Mouse (Mus musculus): ENCODE data around the gene Ctsf. TPM values are rescaled to one million over a fixed set of nuclear protein-coding genes. Genes with fewer than 3 reads are reported as not detected.
"Not testable (repeated sequence)": the region's sequence is repeated elsewhere in the genome, so short reads cannot be mapped to it uniquely, and the experiment has no call there.

Gene Ctsf
- polyA plus RNA-seq, 1 experiment, result 31.9 TPM

DNA sequence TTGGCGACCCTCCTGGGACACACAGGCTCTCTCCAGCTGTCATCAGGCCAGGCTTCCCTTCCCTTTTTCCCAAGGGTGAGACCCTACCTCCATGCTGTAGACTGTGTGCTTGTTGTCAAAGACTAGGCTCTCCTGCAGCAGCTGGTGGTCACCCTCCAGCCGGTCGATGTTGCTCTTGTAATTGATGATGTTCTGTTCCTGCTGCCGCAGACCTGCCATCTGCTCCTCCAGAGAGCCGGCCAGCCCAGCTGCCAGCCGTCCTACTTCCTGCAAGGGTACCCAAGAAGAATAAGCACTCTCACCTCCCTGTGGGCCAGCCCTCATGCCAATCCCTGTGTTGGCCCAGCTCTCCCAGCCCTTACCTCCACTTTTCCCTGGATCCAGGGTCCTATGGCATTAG is 8.1 kb downstream of the Ctsf start:
- no peaks in the 10 kb centered on the region for H3K4me1 ChIP-seq (replicated peaks; ENCODE audit: control insufficient read depth, insufficient read depth, low read length)
- H3K27ac ChIP-seq (ENCODE audit: control insufficient read depth, insufficient read depth, low read length), result no peak overlapping the region
- 78% methylated on average over 6 of the region's 6 CpGs for WGBS
- no peak for TF ChIP-seq CTCF (IDR thresholded peaks at IDR 0.05; ENCODE audit: borderline replicate concordance, control insufficient read depth, extremely low read depth, insufficient read depth, low read length, poor library complexity)
- no peak for TF ChIP-seq POLR2A (IDR thresholded peaks at IDR 0.05; ENCODE audit: control insufficient read depth, extremely low read depth, insufficient read depth, low read length, poor library complexity)
- no peak overlapping the region for H3K4me3 ChIP-seq (ENCODE audit: control insufficient read depth, insufficient read depth, low read length)
- no peaks in the 10 kb centered on the region; the same call in 1 of the 2 replicates for H3K27me3 ChIP-seq (ENCODE audit: control insufficient read depth, insufficient read depth, low read length)
- DNase-seq, result no peak
- H3K36me3 ChIP-seq (ENCODE audit: control insufficient read depth, insufficient read depth, low read length), result no peaks in the 10 kb centered on the region

DNA sequence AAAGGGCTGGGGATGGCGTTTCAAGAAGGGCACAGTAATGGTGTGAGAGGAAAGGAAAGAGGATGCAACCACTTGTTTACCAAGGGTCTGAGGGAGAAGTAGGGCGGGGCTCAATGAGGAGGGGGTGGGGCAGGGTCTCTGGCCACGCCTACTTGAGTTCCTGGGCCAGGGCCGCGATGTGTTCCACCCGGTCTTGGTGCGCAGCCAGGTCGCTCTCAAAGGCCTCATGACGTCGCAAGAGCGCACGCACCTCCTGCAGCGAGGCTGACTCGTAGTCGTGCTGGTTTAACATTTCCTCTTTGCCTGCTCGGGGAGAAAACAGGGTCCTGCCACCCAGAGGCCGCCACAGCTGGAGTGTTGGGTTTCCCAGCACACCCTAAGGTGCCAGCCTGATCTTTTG is 10.2 kb downstream of the Ctsf start:
- Histone ChIP-seq H3K4me3 (ENCODE audit: control insufficient read depth, insufficient read depth, low read length) (no peak overlapping the region), H3K27me3 (ENCODE audit: control insufficient read depth, insufficient read depth, low read length) (no peaks in the 10 kb centered on the region; the same call in 1 of the 2 replicates), H3K27ac (ENCODE audit: control insufficient read depth, insufficient read depth, low read length) (no peak overlapping the region), H3K36me3 (ENCODE audit: control insufficient read depth, insufficient read depth, low read length) (no peaks in the 10 kb centered on the region), H3K4me1 (replicated peaks; ENCODE audit: control insufficient read depth, insufficient read depth, low read length) (no peaks in the 10 kb centered on the region)
- TF ChIP-seq POLR2A (IDR thresholded peaks at IDR 0.05; ENCODE audit: control insufficient read depth, extremely low read depth, insufficient read depth, low read length, poor library complexity) (no peak), CTCF (IDR thresholded peaks at IDR 0.05; ENCODE audit: borderline replicate concordance, control insufficient read depth, extremely low read depth, insufficient read depth, low read length, poor library complexity) (no peak)
- 4% methylated on average over 17 of the region's 17 CpGs for WGBS
- peak; percentile 11 for DNase-seq

DNA sequence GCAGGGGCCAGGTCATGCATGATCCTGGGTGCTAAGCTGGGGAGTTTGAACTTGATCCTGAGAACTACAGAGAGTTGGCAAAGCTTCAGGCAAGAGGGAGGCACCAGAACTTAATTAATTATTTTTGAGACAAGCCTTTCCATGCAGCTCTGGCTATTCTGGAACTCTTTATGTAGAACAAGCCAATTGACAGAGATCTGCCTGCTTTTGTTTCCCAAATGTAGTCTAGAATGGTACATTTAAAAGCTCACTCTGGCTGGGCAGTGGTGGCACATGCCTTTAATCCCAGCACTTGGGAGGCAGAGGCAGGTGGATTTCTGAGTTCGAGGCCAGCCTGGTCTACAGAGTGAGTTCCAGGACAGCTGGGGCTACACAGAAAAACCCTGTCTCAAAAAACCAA is 19.7 kb downstream of the Ctsf start:
- H3K27ac ChIP-seq (ENCODE audit: control insufficient read depth, insufficient read depth, low read length); H3K36me3 ChIP-seq (ENCODE audit: control insufficient read depth, insufficient read depth, low read length); H3K4me3 ChIP-seq (ENCODE audit: control insufficient read depth, insufficient read depth, low read length); DNase-seq; H3K27me3 ChIP-seq (ENCODE audit: control insufficient read depth, insufficient read depth, low read length): not testable (repeated sequence)
- peaks cover 11% of the 10 kb centered on the region for H3K4me1 ChIP-seq (replicated peaks; ENCODE audit: control insufficient read depth, insufficient read depth, low read length)
- WGBS, result 90% methylated on average over 1 of the region's 1 CpGs

DNA sequence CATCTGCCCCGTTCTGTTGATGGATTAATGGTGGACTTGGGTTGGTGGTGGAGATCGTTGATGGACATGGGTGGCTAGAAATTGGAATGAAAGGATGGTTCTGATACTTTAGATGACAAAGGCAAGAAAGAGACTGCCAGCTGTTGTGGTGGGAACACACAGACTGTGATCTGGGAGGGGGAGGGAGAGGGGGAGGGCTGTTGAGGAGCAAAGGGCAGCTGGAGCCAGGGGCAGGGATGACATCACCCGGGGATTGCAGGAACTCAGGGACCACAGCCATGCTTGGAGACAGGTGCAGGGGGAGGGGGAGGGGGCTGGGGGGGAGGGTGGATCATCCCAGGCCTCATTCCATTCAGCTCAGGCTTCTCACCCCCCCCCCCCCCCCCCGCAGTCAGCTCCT is 21.3 kb downstream of the Ctsf start:
- Histone ChIP-seq H3K36me3 (ENCODE audit: control insufficient read depth, insufficient read depth, low read length) (no peaks in the 10 kb centered on the region), H3K4me3 (ENCODE audit: control insufficient read depth, insufficient read depth, low read length) (no peak overlapping the region), H3K27ac (ENCODE audit: control insufficient read depth, insufficient read depth, low read length) (no peak overlapping the region), H3K4me1 (replicated peaks; ENCODE audit: control insufficient read depth, insufficient read depth, low read length) (peaks cover 11% of the 10 kb centered on the region), H3K27me3 (ENCODE audit: control insufficient read depth, insufficient read depth, low read length) (no peaks in the 10 kb centered on the region; the same call in 1 of the 2 replicates)
- TF ChIP-seq CTCF (IDR thresholded peaks at IDR 0.05; ENCODE audit: borderline replicate concordance, control insufficient read depth, extremely low read depth, insufficient read depth, low read length, poor library complexity) (no peak), POLR2A (IDR thresholded peaks at IDR 0.05; ENCODE audit: control insufficient read depth, extremely low read depth, insufficient read depth, low read length, poor library complexity) (no peak)
- 61% methylated on average over 4 of the region's 4 CpGs for WGBS
- DNase-seq, result no peak

DNA sequence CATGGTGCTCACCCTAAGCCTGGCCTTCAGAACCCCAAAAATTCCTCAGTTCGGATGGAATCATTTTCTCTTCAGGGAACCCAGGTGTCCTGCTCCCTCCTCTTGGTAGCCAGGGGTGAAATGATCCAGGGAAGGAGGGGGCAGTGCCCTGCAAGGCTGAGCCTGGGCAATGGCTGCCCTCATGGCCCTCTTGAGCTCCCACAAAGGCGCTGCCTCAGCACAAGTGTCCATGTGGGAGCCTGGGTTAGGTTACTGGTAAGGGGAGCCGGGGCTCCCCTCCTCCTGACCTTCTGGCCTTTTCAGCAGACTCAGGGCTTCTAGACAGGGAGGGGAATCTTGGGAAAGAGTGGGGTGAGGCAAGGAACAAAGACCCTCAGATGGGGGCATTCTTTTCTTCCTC is 21.8 kb downstream of the Ctsf start:
- TF ChIP-seq CTCF (IDR thresholded peaks at IDR 0.05; ENCODE audit: borderline replicate concordance, control insufficient read depth, extremely low read depth, insufficient read depth, low read length, poor library complexity) (no peak), POLR2A (IDR thresholded peaks at IDR 0.05; ENCODE audit: control insufficient read depth, extremely low read depth, insufficient read depth, low read length, poor library complexity) (no peak)
- H3K27me3 ChIP-seq (ENCODE audit: control insufficient read depth, insufficient read depth, low read length), result no peaks in the 10 kb centered on the region; the same call in 1 of the 2 replicates
- H3K36me3 ChIP-seq (ENCODE audit: control insufficient read depth, insufficient read depth, low read length), result no peaks in the 10 kb centered on the region
- DNase-seq, result no peak
- peaks cover 11% of the 10 kb centered on the region for H3K4me1 ChIP-seq (replicated peaks; ENCODE audit: control insufficient read depth, insufficient read depth, low read length)
- no peak overlapping the region for H3K27ac ChIP-seq (ENCODE audit: control insufficient read depth, insufficient read depth, low read length)
- 88% methylated on average over 3 of the region's 3 CpGs for WGBS
- H3K4me3 ChIP-seq (ENCODE audit: control insufficient read depth, insufficient read depth, low read length), result no peak overlapping the region

DNA sequence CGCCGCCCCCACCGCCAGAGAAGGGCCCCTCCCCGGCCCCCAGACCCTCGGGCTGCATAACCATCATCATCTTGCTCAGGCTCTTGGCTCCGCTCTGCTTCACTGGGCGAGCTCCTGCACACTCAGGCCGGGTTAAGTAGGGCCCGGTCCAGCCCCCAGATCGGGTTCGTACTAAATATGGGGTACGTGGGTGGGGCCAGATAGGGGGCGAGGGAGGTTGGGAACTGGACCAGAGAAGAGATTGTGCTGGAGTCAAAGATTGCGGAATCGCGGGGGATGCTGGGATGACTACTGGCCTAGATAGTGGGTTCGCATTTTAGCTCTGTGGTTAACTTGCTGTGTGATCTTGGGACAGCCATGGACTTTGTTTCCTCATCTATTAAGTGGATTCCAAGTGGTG is 22.9 kb downstream of the Ctsf start, which contains the start of gene Actn3:
Gene Actn3 (minus strand): TSS at position 125 of the 400 bp plus-strand sequence.
- WGBS, result 22% methylated on average over 17 of the region's 17 CpGs
- no peak for TF ChIP-seq CTCF (IDR thresholded peaks at IDR 0.05; ENCODE audit: borderline replicate concordance, control insufficient read depth, extremely low read depth, insufficient read depth, low read length, poor library complexity)
- TF ChIP-seq POLR2A (IDR thresholded peaks at IDR 0.05; ENCODE audit: control insufficient read depth, extremely low read depth, insufficient read depth, low read length, poor library complexity), result no peak
- Histone ChIP-seq H3K27ac (ENCODE audit: control insufficient read depth, insufficient read depth, low read length) (no peak within 1 kb of the TSS), H3K4me1 (replicated peaks; ENCODE audit: control insufficient read depth, insufficient read depth, low read length) (peaks cover 11% of the 10 kb centered on the region), H3K27me3 (ENCODE audit: control insufficient read depth, insufficient read depth, low read length) (no peaks in the 10 kb centered on the region; the same call in 1 of the 2 replicates), H3K36me3 (ENCODE audit: control insufficient read depth, insufficient read depth, low read length) (no peaks in the 10 kb centered on the region), H3K4me3 (ENCODE audit: control insufficient read depth, insufficient read depth, low read length) (peak within 1 kb of the TSS; percentile 86)
- DNase-seq, result no peak
